Mouse (Mus musculus) lung, postnatal 0 days (tissue): ENCODE results near the gene Park7. TPM values are rescaled to one million over a fixed set of nuclear protein-coding genes. Genes with fewer than 3 reads are reported as not detected.

ENCODE experiments used
- ATAC-seq: fragments of 200-750 bp; cut with Nextera tagmentation; 2 replicates; pipeline ENCODE4 v1.8.0; 2017; ENCODE audit warnings: moderate library complexity
- DNase-seq: peaks from one replicate; pipeline ENCODE4 v3.0.0-alpha.2; 2016; ENCODE audit warnings: low spot score
- H3K27ac ChIP-seq: fragments of 300-500 bp; sonication (generic); 2 replicates; pipeline ENCODE4 v1.5.1; 2014; ENCODE audit warnings: antibody characterized with exemption, mild to moderate bottlenecking, low read length, mixed read lengths
- H3K27me3 ChIP-seq: fragments of 300-500 bp; sonication (generic); replicated peaks from 2 replicates; pipeline ENCODE4 v1.6.1; 2014; ENCODE audit warnings: low read length, mixed read lengths; ENCODE audit not compliant: insufficient read depth
- H3K36me3 ChIP-seq: fragments of 300-500 bp; sonication (generic); 2 replicates; pipeline ENCODE4 v1.6.1; 2014; ENCODE audit warnings: low read length, mixed read lengths; ENCODE audit not compliant: insufficient read depth
- H3K4me1 ChIP-seq: fragments of 300-500 bp; sonication (generic); 2 replicates; pipeline ENCODE4 v1.6.1; 2014; ENCODE audit warnings: antibody characterized with exemption, low read depth, low read length, mixed read lengths; ENCODE audit not compliant: insufficient read depth
- H3K4me2 ChIP-seq: fragments of 300-500 bp; sonication (generic); replicated peaks from 2 replicates; pipeline ENCODE4 v1.6.1; 2014; ENCODE audit warnings: low read depth, mild to moderate bottlenecking, low read length, moderate library complexity, mixed read lengths
- H3K4me3 ChIP-seq: fragments of 300-500 bp; sonication (generic); 2 replicates; pipeline ENCODE4 v1.5.1; 2014; ENCODE audit warnings: low read depth, low read length
- H3K9ac ChIP-seq: fragments of 300-500 bp; sonication (generic); replicated peaks from 2 replicates; pipeline ENCODE4 v1.6.1; 2014; ENCODE audit warnings: low read depth, mild to moderate bottlenecking
- H3K9me3 ChIP-seq: fragments of 300-500 bp; sonication (generic); 2 replicates; pipeline ENCODE4 v1.6.1; 2016; ENCODE audit warnings: low read length, mixed read lengths
- CTCF ChIP-seq: IDR thresholded peaks from 2 replicates; pipeline ENCODE4 v1.5.1; 2016; ENCODE audit warnings: antibody characterized with exemption, mild to moderate bottlenecking
- EP300 ChIP-seq: IDR thresholded peaks from 2 replicates; pipeline ENCODE4 v1.6.1; 2016; ENCODE audit warnings: antibody characterized with exemption, mild to moderate bottlenecking, control low read depth
- WGBS: fragments of 180-500 bp; shearing (Covaris S2); extraction: QIAGEN DNeasy Blood & Tissue Kit; methylation state at CpG from one replicate; pipeline ENCODE4 v1.1.7; 2014; 5-methylcytosine and 5-hydroxymethylcytosine counted together
- polyA plus RNA-seq: library from polyadenylated mRNA; unstranded; fragments of >200 nt; fragmentation: Nextera tagmentation; extraction: Ambion mirVana; gene quantifications from 2 replicates; pipeline ENCODE4 v1.2.1, GENCODE M21; 2015

Park7 gene
- polyA plus RNA-seq, 1 experiment from 2014 or later = 241 TPM

DNA sequence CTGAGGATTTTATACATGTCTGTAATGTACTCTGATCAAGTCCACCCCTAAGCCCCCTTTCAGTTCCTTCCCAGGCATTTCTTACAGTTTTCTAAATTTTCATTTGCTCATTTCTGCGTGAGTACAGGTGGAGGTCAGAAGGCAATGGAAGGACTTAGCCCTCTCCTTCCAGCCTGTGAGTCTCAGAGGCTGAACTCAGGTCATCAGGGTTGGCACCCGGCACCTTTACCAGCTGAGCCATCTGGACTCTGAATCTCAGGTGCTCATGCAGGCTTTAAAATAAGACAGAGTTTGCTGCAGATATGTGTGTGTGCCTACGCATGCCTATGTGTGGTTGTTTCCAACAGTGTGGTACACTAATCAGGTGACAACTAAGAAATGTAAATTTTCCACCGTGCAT, 63.3 kb downstream of the Park7 start:
- Histone ChIP-seq H3K4me3 (no peak overlapping the region), H3K4me2 (no peak overlapping the region), H3K27me3 (no peaks in the 10 kb centered on the region), H3K9ac (no peak overlapping the region), H3K27ac (0 out of 2 replicates have a peak overlapping the region, but pooled peaks have one; percentile 32), H3K36me3 (no peaks in the 10 kb centered on the region), H3K9me3 (no peaks in the 10 kb centered on the region), H3K4me1 (no peaks in the 10 kb centered on the region)
- ATAC-seq = no peak
- DNase-seq = no peak
- no peak for TF ChIP-seq EP300
- TF ChIP-seq CTCF = no peak
- whole genome bisulfite sequencing = 77% methylated on average over 4 of the region's 4 CpGs

DNA sequence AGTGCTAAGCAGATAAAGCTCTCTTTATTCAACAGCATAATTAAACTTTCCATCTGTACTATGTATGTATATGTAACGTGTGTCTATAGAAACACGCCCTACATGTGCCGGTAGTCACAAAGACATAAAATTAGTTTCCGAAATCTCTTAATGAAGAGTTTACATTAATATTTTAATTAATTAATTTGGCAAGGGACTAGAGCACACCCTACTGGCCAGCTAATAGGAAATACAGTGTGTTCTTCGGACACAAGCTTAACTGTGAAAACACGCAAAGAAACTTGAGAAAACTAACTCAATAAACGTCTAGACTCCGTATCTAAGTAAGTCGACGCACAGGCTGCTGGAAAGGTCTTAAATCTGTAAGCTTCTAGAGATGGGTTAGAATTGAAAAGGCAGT, 64.3 kb downstream of the Park7 start:
- no peaks in the 10 kb centered on the region for H3K9me3 ChIP-seq
- H3K27ac ChIP-seq = no peak overlapping the region
- no peak overlapping the region for H3K4me3 ChIP-seq
- H3K4me2 ChIP-seq = no peak overlapping the region
- H3K27me3 ChIP-seq = no peaks in the 10 kb centered on the region
- H3K4me1 ChIP-seq = no peaks in the 10 kb centered on the region
- DNase-seq = peak; percentile 77
- no peaks in the 10 kb centered on the region for H3K36me3 ChIP-seq
- TF ChIP-seq CTCF (peak; percentile 71), EP300 (peak; percentile 57; the same call in 1 of the 2 replicates)
- no peak for ATAC-seq
- WGBS = 31% methylated on average over 10 of the region's 10 CpGs
- H3K9ac ChIP-seq = no peak overlapping the region

Other genes starting within 250 kb of the Park7 start
- gene Errfi1, start 60.5 kb downstream of the Park7 start, polyA plus RNA-seq = 104 and 106 TPM in 2 replicates
- gene Tnfrsf9, start 125 bp upstream of the Park7 start, polyA plus RNA-seq = 1.1 and 4.4 TPM in 2 replicates
- not detected in 2 replicates for gene Uts2, start 82.7 kb upstream of the Park7 start, polyA plus RNA-seq
- 22.9 and 27.1 TPM in 2 replicates for gene Per3, start 130.2 kb upstream of the Park7 start, polyA plus RNA-seq
- gene Vamp3, start 143.5 kb upstream of the Park7 start, polyA plus RNA-seq = 122 and 141 TPM in 2 replicates
- not detected in 2 replicates for gene Gm13090, start 175.1 kb upstream of the Park7 start, polyA plus RNA-seq